In the genomic region with DNA sequence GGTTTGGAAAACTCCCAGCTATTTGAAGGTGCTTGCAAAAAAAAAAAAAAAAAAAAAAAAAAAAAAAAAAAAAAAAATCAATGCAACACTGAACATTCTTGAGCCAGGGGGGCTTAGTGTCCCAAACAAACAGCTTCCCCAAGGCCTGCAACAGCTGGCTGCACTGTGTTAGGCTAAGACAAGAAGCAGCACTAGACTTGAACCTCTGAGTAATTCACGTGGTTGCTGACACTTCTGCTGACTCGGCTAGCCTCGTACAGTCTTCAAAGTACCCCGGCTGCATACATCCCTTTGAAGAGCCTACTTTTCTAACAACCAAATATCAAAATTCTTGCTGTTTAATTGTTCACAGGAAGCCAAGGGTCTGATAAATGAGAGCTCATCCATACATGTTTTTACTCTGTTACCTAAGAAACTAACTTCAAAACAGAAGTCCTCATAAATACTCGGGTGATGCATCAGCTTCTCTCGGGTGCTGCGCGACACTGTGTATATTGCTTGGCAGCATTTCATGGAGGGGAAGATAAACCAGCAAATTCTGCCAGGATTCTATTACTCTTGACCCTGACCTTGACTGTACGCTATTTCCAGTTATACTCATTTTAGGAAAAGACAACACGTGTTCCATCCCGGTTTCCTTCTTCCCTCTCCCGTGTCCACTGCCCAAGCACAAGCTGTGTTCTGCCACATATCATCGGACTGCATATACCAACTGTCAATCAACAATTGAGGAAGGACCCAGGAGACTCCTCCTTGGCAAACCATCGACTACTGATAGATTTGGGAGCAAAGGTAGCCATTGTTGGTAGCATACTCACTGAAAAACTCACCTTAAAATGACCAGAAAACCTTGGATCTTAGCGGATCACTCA, we compare ENCODE assay signal across 20 mouse cellular contexts.
A peak's percentile ranks its signal among the peaks of the same experiment; 100 is the strongest.
DNase-seq lines count a peak whose midpoint lies in the region; ATAC-seq and TF ChIP-seq lines count a peak whose summit lies in the region.
"Had no signal": no experiment of that assay in that cellular context is flagged by ENCODE, and none has a peak within 500 bp of the region (broad histone marks: within the 10 kb centered on the region; RNA-seq: fewer than 3 reads in every experiment).

No protein-coding gene starts in this region.

- 43% methylated on average over 15 of the region's 15 CpGs for WGBS in lung, embryonic 16.5 days
- 88% methylated on average over 15 of the region's 15 CpGs for WGBS in thymus, adult 2 months

- H3ac ChIP-seq in myocyte (ENCODE audit: control insufficient read depth, insufficient read length), result no peak overlapping the region

- H3K27ac ChIP-seq in lung, embryonic 16.5 days (ENCODE audit: low read length), result no peak overlapping the region
- no peak overlapping the region for H3K27ac ChIP-seq in thymus, adult 2 months (ENCODE audit: control insufficient read depth, insufficient read depth, low read length)
- H3K27ac ChIP-seq: hindbrain, embryonic 13.5 days; macrophage; neural tube, embryonic 13.5 days had no signal

- no peaks in the 10 kb centered on the region for H3K9me3 ChIP-seq in lung, embryonic 16.5 days (ENCODE audit: control insufficient read depth, low read length)
- H3K9me3 ChIP-seq: hindbrain, embryonic 13.5 days; neural tube, embryonic 13.5 days had no signal

- ATAC-seq in lung, embryonic 16.5 days (ENCODE audit: low read depth), result peak; percentile 84
- ATAC-seq: forebrain, embryonic 16.5 days had no signal

- no peaks in the 10 kb centered on the region for H3K27me3 ChIP-seq in lung, embryonic 16.5 days (ENCODE audit: control insufficient read depth, insufficient read depth, low read depth, low read length)
- no peaks in the 10 kb centered on the region for H3K27me3 ChIP-seq in myocyte (ENCODE audit: control insufficient read depth, insufficient read depth, insufficient read length)
- H3K27me3 ChIP-seq in thymus, adult 2 months (ENCODE audit: control insufficient read depth, insufficient read depth, low read length), result no peaks in the 10 kb centered on the region
- H3K27me3 ChIP-seq: hindbrain, embryonic 13.5 days; neural tube, embryonic 13.5 days had no signal

- no peak overlapping the region for H3K9ac ChIP-seq in lung, embryonic 16.5 days (ENCODE audit: low read length)
- H3K9ac ChIP-seq: hindbrain, embryonic 13.5 days; neural tube, embryonic 13.5 days had no signal

- H3K4me3 ChIP-seq in lung, embryonic 16.5 days (ENCODE audit: low read length), result no peak overlapping the region
- no peak overlapping the region for H3K4me3 ChIP-seq in myocyte
- H3K4me3 ChIP-seq in thymus, adult 2 months (ENCODE audit: control insufficient read depth, insufficient read depth, low read length), result no peak overlapping the region
- H3K4me3 ChIP-seq: hindbrain, embryonic 13.5 days; neural tube, embryonic 13.5 days had no signal

- 0 out of 2 replicates have a peak, but pooled peaks cover 3% of the 10 kb centered on the region for H3K4me1 ChIP-seq in lung, embryonic 16.5 days (replicated peaks; ENCODE audit: control insufficient read depth, insufficient read depth, low read length)
- H3K4me1 ChIP-seq in thymus, adult 2 months (replicated peaks; ENCODE audit: control insufficient read depth, insufficient read depth, low read length), result no peaks in the 10 kb centered on the region
- H3K4me1 ChIP-seq: hindbrain, embryonic 13.5 days; neural tube, embryonic 13.5 days had no signal

- TF ChIP-seq CTCF in thymus, adult 2 months (IDR thresholded peaks at IDR 0.05; ENCODE audit: borderline replicate concordance, control insufficient read depth, extremely low read depth, insufficient read depth, low read length, poor library complexity), result no peak

- no peaks in the 10 kb centered on the region for H3K79me2 ChIP-seq in myocyte (ENCODE audit: control insufficient read depth, insufficient read depth)

- no peak overlapping the region; the same call in 1 of the 2 replicates for H3K4me2 ChIP-seq in lung, embryonic 16.5 days (ENCODE audit: low read depth, low read length)
- H3K4me2 ChIP-seq in myocyte (ENCODE audit: low read depth), result peak overlapping the region; percentile 57
- H3K4me2 ChIP-seq: hindbrain, embryonic 13.5 days; midbrain, embryonic 11.5 days; neural tube, embryonic 13.5 days had no signal

- H3K36me3 ChIP-seq in lung, embryonic 16.5 days (ENCODE audit: control insufficient read depth, insufficient read depth, low read length), result no peaks in the 10 kb centered on the region
- H3K36me3 ChIP-seq in myocyte (ENCODE audit: control insufficient read depth, insufficient read depth), result no peaks in the 10 kb centered on the region
- no peaks in the 10 kb centered on the region for H3K36me3 ChIP-seq in thymus, adult 2 months (ENCODE audit: control insufficient read depth, insufficient read depth, low read length)
- H3K36me3 ChIP-seq: hindbrain, embryonic 13.5 days; neural tube, embryonic 13.5 days had no signal

- peak; percentile 91 for DNase-seq in heart, adult 11 months
- DNase-seq in heart, postnatal 4 days, result no peak
- no peak for DNase-seq in lung, postnatal 14 days
- DNase-seq in NIH3T3 (ENCODE audit: low read depth), result peak; percentile 46
- no peak for DNase-seq in layer of hippocampus, postnatal 25 days (ENCODE audit: extremely low spot score in 1 of 2, low spot score in 1 of 2)
- DNase-seq in thymus, adult 2 months, result no peak
- DNase-seq: cerebellum, adult 9-11 months; gastrocnemius, postnatal 25 days; kidney, adult 18-20 months; layer of hippocampus, postnatal 36 days; liver; right cerebral cortex, postnatal 4 days; thymus, postnatal 14 days had no signal

- TF ChIP-seq POLR2A in myocyte (IDR thresholded peaks at IDR 0.05; ENCODE audit: insufficient read length, low read depth), result no peak
- TF ChIP-seq POLR2A in thymus, adult 2 months (IDR thresholded peaks at IDR 0.05; ENCODE audit: control insufficient read depth, extremely low read depth, insufficient read depth, low read length, poor library complexity), result no peak

TF ChIP-seq in myocyte, 11 proteins besides CTCF, POLR2A, EP300 and RAD21:
- TF ChIP-seq TCF12 (IDR thresholded peaks at IDR 0.05; ENCODE audit: insufficient read depth, poor library complexity, severe bottlenecking) (no peak), MYOG (IDR thresholded peaks at IDR 0.05; ENCODE audit: control insufficient read depth in 1 of 3, insufficient read depth in 1 of 3, insufficient read length in 2 of 3, low read depth in 2 of 3) (no peak), MYOD1 (IDR thresholded peaks at IDR 0.05; ENCODE audit: control insufficient read depth in 1 of 3, insufficient read length in 2 of 3, low read depth in 2 of 3) (peak in 2 of 3 experiments; percentile 27 to 40)

Comparison
In these comparisons a context has a peak if more than half of its experiments do, and no peak if none do; other contexts are left out.
1. DNase-seq: peak in heart, adult 11 months (single experiment) and NIH3T3 (single experiment); none in heart, postnatal 4 days (single experiment), lung, postnatal 14 days (single experiment), layer of hippocampus, postnatal 25 days (0 of 2) and thymus, adult 2 months (single experiment).